Mouse (Mus musculus) B cell, adult 62 days (primary cell): ENCODE measurements around the gene Slc9a9. TPM values are rescaled to one million over a fixed set of nuclear protein-coding genes. Genes with fewer than 3 reads are reported as not detected.

Source experiments
- total RNA-seq: library from RNA; stranded (reverse); gene quantifications from 4 replicates; pipeline ENCODE4 v1.2.4, GENCODE M21; 2023

The Slc9a9 gene
- 10.0 to 12.3 TPM (median 10.5 TPM) in 4 replicates for total RNA-seq

GRCm38 (mm10) chr9:94669791-94670577, at the start of gene Slc9a9:
Gene Slc9a9 (plus strand): TSS chr9:94669909.

Other genes starting within 250 kb of the Slc9a9 start
- 5.9 to 7.1 TPM (median 6.2 TPM) in 4 replicates for gene 1190002N15Rik, start 131.8 kb upstream of the Slc9a9 start, total RNA-seq